Comparison of ENCODE assay signal across 8 mouse cellular contexts in genomic region chr19:37814089-37815073, GRCm38 (mm10).
DNase-seq lines count a peak whose midpoint lies in the region.

No protein-coding gene starts in this region.

- H3K27me3 ChIP-seq in megakaryocyte, embryonic 14.5 days (replicated peaks), result peaks cover 31% of the 10 kb centered on the region

- H3K4me3 ChIP-seq in megakaryocyte, embryonic 14.5 days (replicated peaks), result peak overlapping the region; percentile 19

- intact Hi-C loops in heart, postnatal 10 days (cut with DNase I), result no loop called here

- DNase-seq in adrenal gland, adult (ENCODE audit: inconsistent age in 2 of 2, low spot score in 1 of 2), result peak; percentile 11 to 57
- DNase-seq in adrenal gland, adult 8-10 months, result no peak
- DNase-seq in embryo, embryonic 10.5 days (ENCODE audit: low spot score), result peak; percentile 60
- DNase-seq in heart, postnatal 10 days, result peak; percentile 55 to 69
- peak; percentile 78 to 82 for DNase-seq in kidney, postnatal 25 days
- DNase-seq in yolk sac, embryonic 10.5 days (ENCODE audit: low spot score), result peak; percentile 5
- no peak for DNase-seq in layer of hippocampus, adult 18-20 months (ENCODE audit: low spot score in 2 of 2)

- peaks cover 9% of the 10 kb centered on the region for H3K9me3 ChIP-seq in megakaryocyte, embryonic 14.5 days

- H3K4me1 ChIP-seq in megakaryocyte, embryonic 14.5 days, result no peaks in the 10 kb centered on the region

- no peaks in the 10 kb centered on the region for H3K36me3 ChIP-seq in megakaryocyte, embryonic 14.5 days (replicated peaks; ENCODE audit: low read length)

Comparison
In these comparisons a context has a peak if more than half of its experiments do, and no peak if none do; other contexts are left out.
1. DNase-seq: peak in adrenal gland, adult (2 of 2), embryo, embryonic 10.5 days (single experiment), heart, postnatal 10 days (2 of 2), kidney, postnatal 25 days (2 of 2) and yolk sac, embryonic 10.5 days (single experiment); none in adrenal gland, adult 8-10 months (single experiment) and layer of hippocampus, adult 18-20 months (0 of 2).